Mouse (Mus musculus) spleen, adult 2 months (tissue): ENCODE data around the gene S100a4. TPM values are rescaled to one million over a fixed set of nuclear protein-coding genes. Genes with fewer than 3 reads are reported as not detected.

Source experiments
- DNase-seq, 2 experiments: peaks; one replicate each; pipeline versions ENCODE4 v3.0.0 to v3.0.0-alpha.2; 2012 to 2021; ENCODE audit warnings: low spot score in 2 of 2, low read depth in 1 of 2
- H3K27ac ChIP-seq: fragments of 200-500 bp; 2 replicates; pipeline ENCODE4 v1.5.1; 2012; ENCODE audit warnings: low read length, inconsistent platforms; ENCODE audit not compliant: insufficient read depth
- H3K27me3 ChIP-seq: fragments of 200-500 bp; 2 replicates; pipeline ENCODE4 v1.6.1; 2012; ENCODE audit warnings: mild to moderate bottlenecking, moderate library complexity, low read length, inconsistent platforms; ENCODE audit not compliant: control insufficient read depth, insufficient read depth
- H3K36me3 ChIP-seq: fragments of 200-500 bp; 2 replicates; pipeline ENCODE4 v1.6.1; 2012; ENCODE audit warnings: mild to moderate bottlenecking, low read length, inconsistent platforms; ENCODE audit not compliant: control insufficient read depth, insufficient read depth
- H3K4me1 ChIP-seq: fragments of 200-500 bp; 2 replicates; pipeline ENCODE4 v1.6.1; 2011; ENCODE audit warnings: inconsistent platforms; ENCODE audit not compliant: control insufficient read depth, insufficient read depth, insufficient read length
- H3K4me3 ChIP-seq: fragments of 200-500 bp; 2 replicates; pipeline ENCODE4 v1.5.1; 2011; ENCODE audit warnings: mild to moderate bottlenecking, inconsistent platforms; ENCODE audit not compliant: insufficient read depth, insufficient read length; ENCODE audit errors: extremely low read depth
- CTCF ChIP-seq: fragments of 200-500 bp; IDR thresholded peaks from 2 replicates; pipeline ENCODE4 v1.5.1; 2011; ENCODE audit warnings: mild to moderate bottlenecking, inconsistent platforms; ENCODE audit not compliant: insufficient read depth, insufficient read length, insufficient replicate concordance; ENCODE audit errors: extremely low read depth
- POLR2A ChIP-seq: fragments of 200-500 bp; IDR thresholded peaks from 2 replicates; pipeline ENCODE4 v1.6.1; 2011; ENCODE audit warnings: low read depth, low read length, inconsistent platforms
- WGBS: fragments of 180-500 bp; shearing (Covaris S2); methylation state at CpG from one replicate; pipeline ENCODE4 v1.1.7; 2018; 5-methylcytosine and 5-hydroxymethylcytosine counted together
- polyA plus RNA-seq: library from polyadenylated mRNA; depleted of rRNA; stranded (reverse); fragments of >200 nt; gene quantifications from 2 replicates; pipeline ENCODE4 v1.2.3, GENCODE M21; 2012

The S100a4 gene
- polyA plus RNA-seq, 1 experiment, result 43.5 TPM

GRCm38 (mm10) chr3:90629298-90629697 is 25.7 kb downstream of the S100a4 start:
- DNase-seq, result no peak
- TF ChIP-seq POLR2A (no peak), CTCF (no peak)
- 76% methylated on average over 2 of the region's 2 CpGs for WGBS

DNA sequence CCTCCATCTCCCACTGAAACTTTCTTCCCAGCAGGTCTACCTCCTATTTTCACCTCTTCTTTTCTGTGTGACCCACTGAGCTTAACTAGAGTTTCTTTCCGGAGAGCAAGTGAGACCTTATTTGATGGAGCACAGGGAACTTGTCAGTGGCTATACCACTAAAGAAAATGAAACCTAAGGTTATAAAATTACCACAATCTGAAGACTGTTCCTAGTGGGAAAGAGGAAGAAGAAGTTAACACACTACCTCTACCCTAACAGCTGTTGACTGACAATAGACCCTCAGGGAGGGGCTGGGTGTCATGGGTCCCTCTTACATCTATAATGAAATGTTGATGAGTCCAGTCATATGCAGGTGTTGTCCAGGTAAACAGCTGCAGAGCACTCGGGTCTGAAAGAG is 28.4 kb downstream of the S100a4 start:
- H3K27ac ChIP-seq, result no peak overlapping the region
- H3K4me1 ChIP-seq, result no peaks in the 10 kb centered on the region
- 49% methylated on average over 2 of the region's 2 CpGs for WGBS
- H3K36me3 ChIP-seq, result no peaks in the 10 kb centered on the region
- TF ChIP-seq CTCF (no peak), POLR2A (no peak)
- no peak overlapping the region for H3K4me3 ChIP-seq
- DNase-seq, result no peak
- H3K27me3 ChIP-seq, result no peaks in the 10 kb centered on the region

More at GRCm38 (mm10) chr3:90629298-90629697, 25.7 kb downstream of the S100a4 start:
- H3K4me1 ChIP-seq, result no peaks in the 10 kb centered on the region
- H3K4me3 ChIP-seq, result no peak overlapping the region
- H3K27ac ChIP-seq, result no peak overlapping the region
- H3K36me3 ChIP-seq, result no peaks in the 10 kb centered on the region
- H3K27me3 ChIP-seq, result no peaks in the 10 kb centered on the region

DNA sequence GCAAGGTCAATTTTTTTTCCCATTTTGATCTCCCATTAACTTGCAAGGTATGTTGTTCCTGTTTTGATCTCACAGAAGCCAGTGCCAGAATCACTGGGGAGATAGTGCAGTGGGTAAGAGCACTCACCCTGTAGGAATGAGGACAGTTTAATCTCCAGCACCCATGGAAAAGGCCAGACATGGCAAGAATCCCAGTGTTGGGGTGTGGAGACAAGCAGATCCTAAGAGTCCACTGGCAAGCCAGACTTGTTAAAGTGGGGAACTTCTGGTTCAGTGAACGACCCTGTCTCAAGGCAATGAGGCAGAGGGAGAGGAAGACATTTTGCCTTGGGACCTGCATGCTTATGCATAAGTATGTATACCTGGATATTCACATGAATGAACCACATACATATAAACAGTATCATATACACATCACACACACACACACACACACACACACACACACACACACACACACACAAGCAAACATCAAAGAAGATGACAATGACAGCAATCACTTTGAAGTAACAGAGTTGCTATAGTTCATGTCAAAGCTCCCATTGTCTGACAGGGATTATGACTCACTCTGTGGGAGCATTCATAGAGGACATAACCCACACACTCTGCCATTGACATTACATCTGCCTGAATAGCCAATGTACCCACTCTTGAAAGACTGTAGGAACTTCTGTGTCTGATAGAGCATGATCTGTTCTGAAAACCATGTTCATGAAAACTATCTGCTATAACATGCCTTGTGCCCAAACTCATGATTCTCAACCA is 35.1 kb downstream of the S100a4 start:
- Histone ChIP-seq H3K4me3 (no peak overlapping the region), H3K36me3 (no peaks in the 10 kb centered on the region), H3K4me1 (no peaks in the 10 kb centered on the region), H3K27me3 (no peaks in the 10 kb centered on the region), H3K27ac (no peak overlapping the region)
- 50% methylated on average over 1 of the region's 1 CpGs for WGBS
- TF ChIP-seq CTCF (no peak), POLR2A (no peak)
- DNase-seq, result no peak

GRCm38 (mm10) chr3:90639511-90640154 is 36.1 kb downstream of the S100a4 start:
- H3K27ac ChIP-seq, result no peak overlapping the region
- no peaks in the 10 kb centered on the region for H3K27me3 ChIP-seq
- TF ChIP-seq POLR2A (no peak), CTCF (peak; percentile 52; the same call in 1 of the 2 replicates)
- no peaks in the 10 kb centered on the region for H3K4me1 ChIP-seq
- peak in 1 of 2 experiments; percentile 61 for DNase-seq
- no peak overlapping the region for H3K4me3 ChIP-seq
- no peaks in the 10 kb centered on the region for H3K36me3 ChIP-seq
- WGBS, result 49% methylated on average over 7 of the region's 7 CpGs

GRCm38 (mm10) chr3:90640981-90641380 is 37.4 kb downstream of the S100a4 start:
- Histone ChIP-seq H3K4me3 (no peak overlapping the region), H3K36me3 (no peaks in the 10 kb centered on the region), H3K27me3 (no peaks in the 10 kb centered on the region), H3K4me1 (no peaks in the 10 kb centered on the region), H3K27ac (no peak overlapping the region)
- no peak for DNase-seq
- WGBS, result 75% methylated on average over 7 of the region's 7 CpGs
- TF ChIP-seq CTCF (no peak), POLR2A (no peak)

DNA sequence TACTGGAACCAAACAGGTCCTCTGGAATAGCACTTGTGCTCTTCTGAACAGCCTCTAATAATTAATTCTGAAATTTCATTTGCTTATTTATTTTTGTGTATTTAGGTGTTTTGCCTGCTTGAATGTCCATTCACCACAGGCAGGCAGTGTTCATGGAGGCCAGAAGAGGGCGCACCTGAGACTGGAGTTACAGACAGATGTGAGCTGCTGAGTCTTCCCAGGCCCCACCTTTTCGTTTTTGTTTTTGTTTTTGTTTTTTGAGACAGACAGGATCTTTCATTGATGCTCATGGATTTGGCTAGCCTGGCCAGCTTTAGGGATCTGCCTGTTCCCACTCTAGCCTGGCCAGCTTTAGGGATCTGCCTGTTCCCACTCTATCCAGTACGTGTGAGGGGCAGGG is 40.6 kb downstream of the S100a4 start:
- Histone ChIP-seq H3K27ac (no peak overlapping the region), H3K4me1 (no peaks in the 10 kb centered on the region), H3K27me3 (no peaks in the 10 kb centered on the region), H3K36me3 (no peaks in the 10 kb centered on the region), H3K4me3 (no peak overlapping the region)
- peak in 1 of 2 experiments; percentile 46 for DNase-seq
- WGBS, result 44% methylated on average over 3 of the region's 3 CpGs
- TF ChIP-seq CTCF (peak; percentile 63; the same call in 1 of the 2 replicates), POLR2A (no peak)

DNA sequence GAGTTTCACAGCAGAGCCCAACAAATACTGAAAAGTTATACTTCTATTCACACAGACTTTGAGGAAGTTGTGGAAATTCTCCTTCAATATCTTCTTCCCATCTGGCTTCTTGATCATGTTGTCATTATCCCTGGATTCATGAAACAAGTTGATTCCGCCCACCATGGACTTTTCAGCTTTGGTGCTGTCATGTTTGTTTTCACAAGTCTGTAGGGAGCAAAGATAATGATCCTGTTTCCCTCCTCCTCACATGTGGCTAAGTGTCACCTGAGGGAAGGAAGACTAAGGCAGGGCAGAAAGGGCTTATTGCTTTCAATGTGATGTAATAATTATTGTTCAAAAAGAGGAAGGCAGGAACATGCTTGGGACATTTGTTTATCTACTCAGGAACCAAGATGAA is 43.7 kb downstream of the S100a4 start:
- no peaks in the 10 kb centered on the region for H3K4me1 ChIP-seq
- no peaks in the 10 kb centered on the region for H3K36me3 ChIP-seq
- DNase-seq, result no peak
- 90% methylated on average over 1 of the region's 1 CpGs for WGBS
- no peaks in the 10 kb centered on the region for H3K27me3 ChIP-seq
- no peak overlapping the region for H3K27ac ChIP-seq
- no peak overlapping the region for H3K4me3 ChIP-seq
- TF ChIP-seq POLR2A (no peak), CTCF (no peak)
